Mouse (Mus musculus) bone marrow, adult 2 months (tissue): ENCODE results near the gene Spata20.

ENCODE experiments used
- CTCF ChIP-seq: fragments of 200-500 bp; IDR thresholded peaks from 2 replicates; pipeline ENCODE4 v1.5.1; 2011; ENCODE audit warnings: low read length, control low read depth; ENCODE audit not compliant: control insufficient read depth, insufficient read depth
- POLR2A ChIP-seq: fragments of 200-500 bp; IDR thresholded peaks from 2 replicates; pipeline ENCODE4 v1.6.1; 2011; ENCODE audit warnings: low read depth, mild to moderate bottlenecking, control low read depth, low read length, borderline replicate concordance; ENCODE audit not compliant: control insufficient read depth

DNA sequence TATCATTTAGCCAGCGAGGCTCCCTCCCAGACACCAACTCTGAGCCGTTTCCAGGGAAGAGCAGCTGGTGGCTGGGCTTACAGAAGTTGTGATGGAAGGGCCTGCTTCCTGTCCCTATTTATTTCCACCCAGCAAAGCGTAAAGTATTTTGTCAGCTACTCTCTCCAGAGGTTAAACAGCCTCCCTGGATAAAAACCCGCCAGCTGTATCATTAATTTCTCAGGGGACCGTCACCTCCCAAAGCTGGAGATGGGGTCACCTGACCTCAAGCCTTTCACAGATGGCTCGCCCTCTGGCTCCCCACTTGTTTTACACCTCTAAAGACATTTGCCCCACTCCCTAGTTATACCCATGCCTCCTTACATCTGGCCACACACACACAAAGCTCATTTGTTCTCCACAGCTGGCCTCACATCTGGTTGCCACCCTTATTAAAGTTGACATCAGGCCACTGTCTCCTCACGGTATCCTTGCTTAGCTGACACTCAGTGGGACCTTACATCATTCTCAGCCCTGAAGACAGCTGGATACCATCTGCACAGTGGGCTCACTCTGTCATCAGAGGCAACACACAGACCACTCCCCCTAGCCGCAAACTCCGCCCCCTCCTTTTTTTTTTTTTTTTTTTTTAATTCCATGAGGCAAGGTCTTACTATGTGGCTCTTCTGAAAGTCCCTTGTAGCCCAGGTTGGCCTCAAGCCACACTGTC, 40.3 kb upstream of the Spata20 start:
- TF ChIP-seq POLR2A (no peak), CTCF (no peak)
